Mouse (Mus musculus): ENCODE data around the gene Gm10447. TPM values are rescaled to one million over a fixed set of nuclear protein-coding genes. Genes with fewer than 3 reads are reported as not detected.

Gm10447 gene
- total RNA-seq, 4 experiments from 2014 or later: 0.21 to 0.50 (median 0.49) TPM; not detected in 1

DNA sequence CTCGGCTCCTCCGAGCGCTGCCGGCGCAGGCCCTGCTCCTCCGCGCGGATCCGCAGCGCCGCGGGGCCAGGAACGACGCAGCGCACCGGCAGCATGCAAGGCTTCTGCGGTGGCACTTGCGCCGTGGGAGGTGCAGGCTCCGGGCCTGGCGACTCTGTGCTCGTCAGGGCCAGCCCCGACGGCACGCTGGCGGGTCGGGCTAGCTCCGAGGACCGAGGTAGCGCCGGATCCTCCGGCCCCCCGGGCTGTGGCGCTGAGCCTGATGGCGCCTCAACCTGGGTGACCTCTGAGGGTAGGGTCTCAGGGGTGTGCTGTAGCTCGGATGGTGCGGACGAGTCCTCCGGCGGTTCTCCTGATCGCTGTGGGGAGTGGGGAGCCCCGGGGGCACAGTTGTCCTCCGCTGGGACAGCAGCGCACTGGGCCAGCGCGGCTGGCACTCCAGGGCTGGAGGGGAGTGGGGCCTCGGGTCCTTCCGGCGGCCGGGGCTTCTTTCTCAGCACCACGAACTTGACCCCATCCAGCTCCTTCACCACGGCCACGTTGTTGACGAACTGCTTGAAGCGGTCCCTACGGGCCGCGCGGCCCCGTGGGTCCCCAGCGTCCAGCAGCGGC, 22.4 kb upstream of the Gm10447 start:
- DNase-seq (ENCODE audit: low spot score in 2 of 2): no peak

DNA sequence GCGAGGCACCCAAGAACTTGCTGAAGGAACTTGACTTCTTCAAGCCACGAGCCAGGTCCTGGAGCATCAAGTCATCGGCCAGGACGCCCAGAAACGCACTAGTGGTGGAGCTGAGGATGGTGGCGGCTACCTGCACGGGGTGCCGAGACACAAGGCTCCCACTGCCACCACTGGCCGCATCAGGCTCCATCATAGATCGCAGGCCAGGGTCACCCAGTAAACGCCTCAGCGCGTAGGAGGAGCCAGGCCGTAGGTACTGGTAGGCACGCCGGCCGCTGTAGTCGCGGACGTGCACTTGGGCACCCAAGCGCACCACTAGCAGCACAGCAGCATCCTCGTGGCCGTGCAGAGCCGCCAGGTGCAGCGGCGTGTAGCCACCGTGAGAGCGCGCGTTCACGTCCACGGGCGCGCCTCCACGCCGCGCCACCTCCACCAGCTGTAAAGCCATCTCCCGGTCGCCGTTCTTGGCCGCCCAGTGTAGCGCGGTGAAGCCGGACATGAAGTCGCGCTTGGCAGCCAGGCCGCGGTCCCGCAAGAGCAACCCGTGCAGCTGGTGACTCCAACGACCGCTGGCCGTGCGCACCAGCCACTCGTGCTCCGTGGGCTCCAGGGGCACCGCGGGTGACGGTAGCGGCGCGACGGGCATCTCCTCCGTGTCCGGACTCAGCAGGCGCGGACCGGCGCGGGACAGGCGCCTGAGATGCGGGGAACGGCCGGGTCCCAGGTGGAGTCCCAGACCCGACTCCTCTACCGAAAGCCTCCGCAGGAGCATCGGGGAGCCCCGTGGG, 21.7 kb upstream of the Gm10447 start:
- peak in 1 of 2 experiments; percentile 51 for DNase-seq (ENCODE audit: low spot score in 2 of 2)

DNA sequence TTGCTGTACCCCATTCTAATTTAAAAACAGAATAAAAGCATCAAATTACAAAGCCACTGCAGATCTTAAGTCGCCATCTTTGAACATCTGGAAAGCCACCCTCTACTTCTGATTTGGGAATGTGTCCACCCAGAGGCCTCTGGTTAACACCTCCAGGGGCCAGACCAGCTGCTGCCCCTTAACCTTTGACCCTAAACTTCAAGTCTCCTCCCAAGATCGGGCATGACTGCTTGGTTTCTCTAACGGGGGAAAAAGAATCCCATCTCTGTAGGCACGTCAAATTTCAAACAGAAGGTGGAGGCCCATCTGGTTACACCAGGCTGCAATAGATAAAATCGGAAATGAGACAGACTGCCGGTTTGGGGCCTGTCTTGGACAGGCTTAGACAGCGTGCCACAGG, 20.9 kb upstream of the Gm10447 start:
- DNase-seq (ENCODE audit: low spot score in 2 of 2): no peak

DNA sequence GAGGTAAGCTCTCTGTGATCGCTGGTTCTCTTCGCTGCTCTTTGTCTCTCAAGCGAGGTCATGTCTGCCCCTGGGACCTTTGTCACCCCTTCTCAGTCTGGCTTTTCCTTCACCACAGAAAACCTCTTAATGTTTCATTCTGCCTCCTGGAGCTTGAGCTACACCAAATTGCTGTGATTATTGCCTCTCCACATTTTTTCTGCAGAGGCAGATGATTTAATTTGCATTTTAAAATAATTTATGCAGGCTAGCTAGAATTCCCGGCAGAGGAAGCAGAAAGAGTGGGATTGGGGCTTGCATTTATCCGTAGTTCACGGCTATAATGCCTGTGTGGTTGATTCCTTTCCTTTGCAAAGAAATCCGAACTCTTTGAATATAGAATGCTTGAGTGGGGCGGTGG, 18.7 kb upstream of the Gm10447 start:
- no peak for DNase-seq (ENCODE audit: low spot score in 2 of 2)

GRCm38 (mm10) chr11:53472709-53473108, 15.8 kb upstream of the Gm10447 start:
- no peak for DNase-seq (ENCODE audit: low spot score in 2 of 2)

- peak; percentile 88 to 91 for DNase-seq (ENCODE audit: low spot score in 2 of 2)
Observed at GRCm38 (mm10) chr11:53469968-53470695, 13.2 kb upstream of the Gm10447 start, which contains the start of gene Gm9837. Gene Gm9837, minus strand, starts transcription at chr11:53470479.

DNA sequence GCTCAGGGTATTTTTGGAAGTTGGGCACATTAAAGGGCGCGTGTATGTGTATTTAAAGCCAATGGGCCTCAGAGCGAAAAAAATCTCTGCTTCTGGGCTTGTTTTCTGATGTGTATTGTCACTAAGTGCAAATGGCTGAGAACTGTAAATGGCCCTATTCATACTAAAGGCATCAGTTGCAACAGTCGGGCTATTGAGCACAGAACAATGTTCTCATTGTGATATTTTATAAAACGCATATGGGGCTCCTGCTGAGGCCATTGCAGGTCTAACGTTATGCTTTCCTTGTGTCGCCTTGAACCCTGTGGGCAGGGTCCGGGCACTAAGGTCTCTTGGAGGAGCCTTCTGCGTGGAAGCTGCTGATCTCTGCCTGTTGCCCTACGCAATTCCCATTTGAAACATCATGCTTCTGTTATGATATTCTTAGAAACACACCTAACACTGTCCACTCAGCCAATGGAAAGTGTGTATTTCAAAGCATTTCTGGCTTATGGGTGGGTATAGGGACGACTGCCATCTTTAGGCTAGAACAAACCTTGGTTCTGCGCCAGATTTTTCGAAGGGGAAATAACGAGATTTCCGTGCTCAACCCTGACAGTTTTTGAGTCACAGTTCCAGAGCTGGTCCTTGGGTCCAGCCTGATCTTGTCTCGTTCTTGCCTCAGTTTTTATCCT, 12.5 kb upstream of the Gm10447 start:
- DNase-seq (ENCODE audit: low spot score in 2 of 2): no peak

- DNase-seq (ENCODE audit: low spot score in 2 of 2): peak; percentile 71 to 80
Observed at GRCm38 (mm10) chr11:53466231-53466971, 9.5 kb upstream of the Gm10447 start.

DNA sequence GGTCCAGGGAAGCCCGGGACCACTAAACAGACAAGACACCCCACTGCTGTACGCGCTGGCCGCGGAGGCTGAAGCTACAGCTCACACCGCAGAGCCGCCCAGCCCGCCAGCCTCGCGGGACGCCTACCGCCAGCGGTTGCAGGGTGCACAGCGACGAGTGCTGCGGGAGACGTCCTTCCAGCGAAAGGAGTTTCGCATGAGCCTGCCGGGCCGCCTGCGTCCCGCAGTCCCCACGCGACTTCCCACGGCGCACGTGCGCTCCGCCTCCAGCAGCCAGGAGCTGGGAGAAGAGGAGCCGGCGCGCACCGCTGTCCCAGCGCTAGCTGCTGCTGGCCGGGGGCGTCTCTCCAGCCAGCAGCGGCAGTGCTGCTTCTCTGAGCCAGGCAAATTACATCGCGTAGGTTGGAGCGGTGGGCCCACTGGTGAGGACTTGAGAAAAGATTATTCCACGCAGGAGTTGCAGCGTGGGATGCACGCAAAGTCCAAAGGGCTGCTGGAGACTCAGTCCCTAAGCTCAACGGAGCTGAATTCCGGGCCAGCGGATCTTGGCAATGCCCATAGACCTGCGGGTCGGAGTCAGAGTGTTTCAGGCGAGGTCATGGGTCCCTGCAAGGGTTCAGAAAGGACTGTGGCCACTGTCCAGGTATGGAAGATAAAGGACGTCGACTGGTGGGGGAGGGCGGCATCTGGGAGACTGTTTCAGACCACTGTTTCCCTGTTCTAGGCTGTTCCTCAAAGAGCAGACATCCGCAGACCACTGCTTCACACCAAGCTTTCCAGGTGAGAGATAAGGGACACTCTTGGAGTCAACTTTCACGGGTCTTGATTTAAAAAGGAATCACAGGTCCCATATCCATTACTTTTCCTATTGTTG, 6.9 kb upstream of the Gm10447 start:
- peak in 1 of 2 experiments; percentile 70 for DNase-seq (ENCODE audit: low spot score in 2 of 2)

GRCm38 (mm10) chr11:53461727-53462126, 4.8 kb upstream of the Gm10447 start:
- DNase-seq (ENCODE audit: low spot score in 2 of 2): no peak

- no peak for DNase-seq (ENCODE audit: low spot score in 2 of 2)
Observed at GRCm38 (mm10) chr11:53460192-53460591, 3.3 kb upstream of the Gm10447 start.

- no peak for DNase-seq (ENCODE audit: low spot score in 2 of 2)
Observed at GRCm38 (mm10) chr11:53458996-53459395, 2.1 kb upstream of the Gm10447 start.

DNA sequence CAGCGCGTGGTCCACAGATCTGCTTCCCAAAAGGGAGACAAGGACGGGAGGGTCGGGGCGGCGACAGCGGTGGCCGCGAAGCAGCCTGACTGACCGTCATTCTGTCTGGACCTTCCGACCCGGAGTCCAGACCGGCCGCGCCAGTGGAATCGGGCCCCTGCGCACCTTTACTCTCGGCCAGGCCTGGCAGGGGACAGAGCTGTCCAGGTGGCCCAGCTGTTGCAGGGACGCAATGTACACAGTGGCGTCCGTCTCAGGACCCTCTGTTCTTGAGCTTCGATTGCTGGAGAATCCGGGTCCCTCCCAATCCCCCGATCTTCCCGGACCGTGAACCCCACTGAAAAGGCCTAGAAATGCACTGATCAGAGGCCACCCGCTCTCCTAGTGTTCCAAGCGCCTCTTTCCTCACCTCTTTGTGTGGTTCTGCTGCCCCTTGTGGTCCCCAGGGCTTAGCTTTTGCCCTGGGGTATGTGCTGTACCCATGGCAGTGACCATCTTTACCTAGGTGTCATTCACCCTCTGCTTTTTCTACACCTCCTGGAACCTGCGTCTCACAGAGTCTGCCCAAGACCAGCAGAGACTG, 553 bp upstream of the Gm10447 start:
- DNase-seq (ENCODE audit: low spot score in 2 of 2): no peak

DNA sequence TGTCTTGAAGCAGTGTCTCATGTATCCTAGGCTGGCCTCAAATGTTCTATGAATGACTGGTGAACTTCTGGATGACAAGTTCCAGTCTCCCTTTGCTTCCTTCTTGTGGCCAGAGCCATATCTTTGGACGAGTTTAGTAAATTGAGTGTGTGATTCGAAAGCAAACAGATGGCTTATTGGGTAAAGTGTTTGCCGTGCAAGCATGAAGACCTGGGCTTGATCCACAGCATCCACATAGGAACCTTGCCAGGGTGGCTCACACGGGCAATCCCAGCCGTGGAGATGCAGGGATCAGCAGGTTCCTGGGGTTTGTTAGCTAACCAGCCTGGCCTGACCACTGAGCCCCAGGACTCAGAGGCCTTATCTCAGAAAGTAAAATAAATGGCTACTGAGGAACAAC, 3.9 kb downstream of the Gm10447 start:
- DNase-seq (ENCODE audit: low spot score in 2 of 2): no peak

DNA sequence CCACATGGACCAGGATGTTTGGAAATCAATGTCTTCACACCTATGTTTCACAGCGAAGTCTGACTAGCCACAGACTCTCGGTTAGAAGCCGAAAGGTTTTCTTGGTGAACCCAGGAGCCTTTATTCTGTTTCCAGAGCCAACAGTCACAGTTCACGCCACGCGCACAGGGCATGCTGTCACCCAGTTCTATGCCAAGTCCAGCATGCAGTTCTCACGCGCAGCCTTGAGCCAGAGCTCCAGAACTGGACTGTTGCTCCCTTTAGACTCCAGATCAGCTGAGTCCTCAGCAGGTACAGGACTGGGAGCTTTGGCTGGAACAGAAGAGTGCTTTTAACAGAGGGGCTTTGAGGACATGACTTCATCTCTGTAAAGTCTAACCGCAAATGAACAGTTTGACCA, 4.5 kb downstream of the Gm10447 start:
- DNase-seq (ENCODE audit: low spot score in 2 of 2): no peak

DNA sequence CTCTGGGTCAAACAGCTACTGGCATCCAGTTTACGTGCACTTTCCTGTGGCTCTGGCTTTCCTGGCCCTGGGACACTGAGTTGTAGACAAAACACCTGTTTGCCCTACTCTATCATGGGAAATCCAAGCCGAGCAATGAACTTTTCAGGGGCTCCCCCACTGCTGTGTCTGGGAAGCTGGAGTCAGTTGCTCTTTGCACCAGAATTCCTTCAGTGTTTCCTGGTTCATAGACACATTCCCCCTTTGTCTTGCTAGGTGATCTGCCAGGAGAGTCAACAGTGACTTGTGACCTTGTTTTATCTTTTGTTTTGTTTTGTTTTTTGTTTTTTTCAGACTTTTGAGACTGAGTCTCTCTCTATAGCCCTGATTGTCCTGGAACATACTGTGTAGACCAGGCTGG, 5.5 kb downstream of the Gm10447 start:
- no peak for DNase-seq (ENCODE audit: low spot score in 2 of 2)

GRCm38 (mm10) chr11:53450070-53450705, 6.7 kb downstream of the Gm10447 start:
- no peak for DNase-seq (ENCODE audit: low spot score in 2 of 2)

- DNase-seq (ENCODE audit: low spot score in 2 of 2): no peak
Observed at GRCm38 (mm10) chr11:53448529-53448928, 8.4 kb downstream of the Gm10447 start.

DNA sequence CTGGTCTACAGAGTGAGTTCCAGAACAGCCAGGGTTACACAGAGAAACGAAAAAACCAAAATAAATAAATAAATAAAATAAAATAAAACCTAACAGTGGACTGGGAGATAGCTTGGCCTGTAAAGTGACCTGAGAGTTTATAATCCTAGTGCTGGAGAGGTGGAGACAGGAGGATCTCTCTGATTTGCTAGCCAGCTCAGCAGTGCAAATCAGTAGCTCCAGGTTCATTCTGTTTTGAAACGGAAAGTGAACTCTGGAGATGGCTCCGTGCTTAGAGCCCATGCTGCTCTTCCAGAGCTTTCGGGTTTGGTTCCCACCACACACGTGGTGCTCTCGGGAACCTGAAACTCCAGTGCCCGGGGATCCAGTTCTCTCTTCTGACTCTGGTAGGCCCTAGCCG, 8.9 kb downstream of the Gm10447 start:
- no peak for DNase-seq (ENCODE audit: low spot score in 2 of 2)
